Mouse (Mus musculus): ENCODE results near the gene Gm20869. TPM values are rescaled to one million over a fixed set of nuclear protein-coding genes. Genes with fewer than 3 reads are reported as not detected.
"Not testable (repeated sequence)": the region's sequence is repeated elsewhere in the genome, so short reads cannot be mapped to it uniquely, and the experiment has no call there.

Gene Gm20869
- not detected for total RNA-seq (2021)

GRCm38 (mm10) chrY:71469149-71469548 is at the start of gene Gm20869:
Gm20869 (plus strand) TSS chrY:71469449.
- intact Hi-C loops (cut with DNase I); DNase-seq (ENCODE audit: low spot score in 2 of 2): not testable (repeated sequence)

Other genes starting within 250 kb of the Gm20869 start
- gene Gm20870, start 222.6 kb downstream of the Gm20869 start, total RNA-seq (2021), result not detected

Measured in left cerebral cortex, postnatal 25 days (tissue).